Mouse (Mus musculus) left cerebral cortex, postnatal 14 days (tissue): ENCODE data around the gene Vtn. TPM values are rescaled to one million over a fixed set of nuclear protein-coding genes. Genes with fewer than 3 reads are reported as not detected.

Experiments
- DNase-seq, 2 experiments: peaks; one replicate each; pipeline ENCODE4 v3.0.0; 2021 to 2022; ENCODE audit warnings: low spot score in 2 of 2, mixed read lengths in 1 of 2
- intact Hi-C: fragments of 180-260 bp; cut with DNase I; formaldehyde crosslinking; loops from one replicate; pipeline ENCODE4 v1.15.1; 2025
- long read RNA-seq, 2 experiments: library from polyadenylated mRNA; stranded (forward); transcript quantifications; one replicate each; pipeline ENCODE4 v2.0.0; 2021
- total RNA-seq, 2 experiments: library from RNA; stranded (reverse); gene quantifications; 2 replicates each; pipeline ENCODE4 v1.2.3; 2021

Gene Vtn
- 100 to 1,000 TPM in 1 of 2 experiments, 10 to 100 TPM in 1; 90.5 to 105 TPM for total RNA-seq
- long read RNA-seq, experiment 1, transcript Vtn-201 (8 exons, 1,744 nt), result major isoform, 59 of 66 reads
- long read RNA-seq, experiment 1, partial matches to known transcripts, result 5 of 66 reads
- long read RNA-seq, experiment 1, other reads (novel, unspliced or antisense), result 1 of 66 reads
- long read RNA-seq, experiment 2, transcript Vtn-201 (8 exons, 1,744 nt), result major isoform, 69 of 74 reads
- long read RNA-seq, experiment 2, partial matches to known transcripts, result 4 of 74 reads
- long read RNA-seq, experiment 2, other reads (novel, unspliced or antisense), result 1 of 74 reads

GRCm38 (mm10) chr11:78499004-78499403 lies at the start of gene Vtn:
Gene Vtn (plus strand): TSS chr11:78499091.
- no peak for DNase-seq
- intact Hi-C loops, result no loop called here

- no peak for DNase-seq
- intact Hi-C loops, result no loop called here
Measured at GRCm38 (mm10) chr11:78450337-78450736, 48.6 kb upstream of the Vtn start.

GRCm38 (mm10) chr11:78453675-78454074 lies 45.2 kb upstream of the Vtn start:
- peak; percentile 54 to 70 for DNase-seq
- intact Hi-C loops, result no loop called here

GRCm38 (mm10) chr11:78454276-78454675 lies 44.6 kb upstream of the Vtn start:
- no peak for DNase-seq
- intact Hi-C loops, result no loop called here

DNA sequence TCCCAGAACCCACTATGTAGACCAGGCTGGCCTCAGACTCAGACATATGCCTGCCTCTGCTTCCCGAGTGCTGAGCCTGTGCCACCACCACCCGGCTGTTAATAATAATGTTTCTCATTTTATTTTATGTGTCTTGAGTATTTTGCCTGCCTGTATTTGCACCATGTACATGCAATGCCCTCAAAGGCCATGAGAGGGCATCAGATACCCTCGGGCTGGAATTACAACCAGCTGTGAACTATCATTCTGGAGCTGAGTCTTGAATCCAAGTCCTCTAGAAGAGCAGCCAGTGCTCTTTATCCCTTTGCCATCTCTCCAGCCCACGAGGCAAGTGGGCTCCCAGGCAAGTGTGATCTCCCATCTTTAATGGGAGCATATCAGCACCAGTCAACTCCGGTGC lies 43.6 kb upstream of the Vtn start:
- intact Hi-C loops, result no loop called here
- DNase-seq, result peak in 1 of 2 experiments; percentile 34

DNA sequence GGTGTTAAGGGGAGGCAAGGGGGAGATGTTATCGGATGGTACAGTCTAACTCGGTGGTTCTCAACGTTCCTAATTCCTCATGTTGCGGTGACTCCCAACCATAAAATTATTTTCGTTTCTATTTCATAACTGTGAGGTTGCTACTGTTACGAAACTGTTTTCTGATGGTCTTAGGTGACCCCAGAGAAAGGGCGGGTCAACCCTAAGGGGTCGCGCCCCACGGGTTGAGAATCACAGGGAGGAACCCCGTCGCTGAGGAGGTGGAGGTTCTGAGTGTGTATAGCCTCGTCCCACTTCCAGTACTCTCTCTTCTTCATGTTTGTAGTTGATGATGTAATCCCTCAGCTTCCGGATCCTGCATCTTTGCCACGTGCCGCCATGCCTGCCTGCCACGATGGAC lies 40.2 kb upstream of the Vtn start:
- intact Hi-C loops, result no loop called here
- no peak for DNase-seq

GRCm38 (mm10) chr11:78461894-78462293 lies 37.0 kb upstream of the Vtn start:
- intact Hi-C loops, result no loop called here
- DNase-seq, result no peak

- intact Hi-C loops, result no loop called here
- DNase-seq, result no peak
Measured at GRCm38 (mm10) chr11:78462669-78463068, 36.2 kb upstream of the Vtn start.

- intact Hi-C loops, result no loop called here
Measured at GRCm38 (mm10) chr11:78463286-78464036, 35.4 kb upstream of the Vtn start.

DNA sequence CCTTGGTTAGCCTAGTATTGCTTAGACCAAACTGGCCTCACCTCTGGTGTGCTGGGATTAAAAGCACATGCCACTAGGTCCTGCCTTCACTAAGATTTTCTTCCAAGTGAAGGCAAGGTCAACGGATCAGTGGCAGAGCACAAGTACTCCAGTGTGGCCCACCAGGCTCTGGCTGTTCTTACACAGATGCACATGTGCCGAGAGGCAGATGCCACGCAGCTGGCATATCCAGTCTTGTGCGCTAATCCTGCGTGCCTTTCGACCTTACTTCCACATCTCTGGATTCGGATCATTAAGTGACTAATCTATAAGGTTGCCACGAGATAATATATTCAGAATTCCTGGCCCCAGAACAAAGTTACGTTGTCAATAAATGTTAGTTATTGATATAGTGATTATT lies 33.8 kb upstream of the Vtn start:
- DNase-seq, result no peak
- intact Hi-C loops, result no loop called here

More at GRCm38 (mm10) chr11:78463286-78464036, 35.4 kb upstream of the Vtn start:
- DNase-seq, result no peak

GRCm38 (mm10) chr11:78465568-78466180 lies 33.2 kb upstream of the Vtn start, which contains the start of gene Slc46a1:
Gene Slc46a1 (plus strand): TSS chr11:78465697.
- DNase-seq, result peak; percentile 77 to 81
- intact Hi-C loops, result no loop called here

DNA sequence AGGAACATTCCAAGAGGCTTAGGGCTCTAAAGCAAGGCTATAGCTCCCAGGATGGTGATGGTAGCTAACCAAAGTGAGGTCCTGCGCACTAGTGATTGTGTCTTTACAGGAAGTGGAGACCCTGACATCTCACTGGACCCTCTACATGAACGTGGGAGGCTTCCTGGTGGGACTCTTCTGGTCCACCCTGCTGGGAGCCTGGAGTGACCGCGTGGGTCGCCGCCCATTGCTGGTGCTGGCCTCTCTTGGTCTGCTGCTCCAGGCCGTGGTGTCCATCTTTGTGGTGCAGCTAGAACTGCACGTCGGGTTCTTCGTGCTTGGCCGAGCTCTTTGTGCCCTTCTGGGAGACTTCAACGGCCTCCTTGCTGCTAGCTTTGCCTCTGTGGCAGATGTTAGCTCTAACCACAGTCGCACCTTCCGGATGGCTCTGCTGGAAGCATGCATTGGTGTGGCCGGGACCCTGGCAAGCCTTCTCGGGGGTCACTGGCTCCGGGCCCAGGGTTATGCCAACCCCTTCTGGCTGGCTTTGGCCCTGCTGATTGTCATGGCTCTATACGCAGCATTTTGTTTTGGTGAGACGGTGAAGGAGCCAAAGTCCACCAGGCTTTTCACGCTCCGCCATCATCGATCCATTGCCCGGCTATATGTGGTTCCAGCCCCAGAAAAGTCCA lies 32.5 kb upstream of the Vtn start:
- intact Hi-C loops, result no loop called here
- no peak for DNase-seq

GRCm38 (mm10) chr11:78467515-78467914 lies 31.4 kb upstream of the Vtn start:
- DNase-seq, result no peak
- intact Hi-C loops, result no loop called here

- DNase-seq, result no peak
- intact Hi-C loops, result no loop called here
Measured at GRCm38 (mm10) chr11:78467932-78468331, 31.0 kb upstream of the Vtn start.

- intact Hi-C loops, result no loop called here
- DNase-seq, result no peak
Measured at GRCm38 (mm10) chr11:78471326-78472103, 27.4 kb upstream of the Vtn start.

- no peak for DNase-seq
- intact Hi-C loops, result no loop called here
Measured at GRCm38 (mm10) chr11:78475289-78475688, 23.6 kb upstream of the Vtn start.

- DNase-seq, result no peak
- intact Hi-C loops, result no loop called here
Measured at GRCm38 (mm10) chr11:78483639-78484038, 15.3 kb upstream of the Vtn start.

GRCm38 (mm10) chr11:78488168-78488567 lies 10.7 kb upstream of the Vtn start:
- peak; percentile 82 to 84 for DNase-seq
- intact Hi-C loops, result no loop called here

GRCm38 (mm10) chr11:78490781-78491241 lies 8.1 kb upstream of the Vtn start:
- intact Hi-C loops, result no loop called here
- peak; percentile 55 to 63 for DNase-seq
